Mouse (Mus musculus) G1E (cell line): Measurements from ENCODE around the gene D930048N14Rik. TPM values are rescaled to one million over a fixed set of nuclear protein-coding genes. Genes with fewer than 3 reads are reported as not detected.

Source experiments
- ATAC-seq: 2 replicates; pipeline ENCODE4 v1.8.0; 2016; ENCODE audit warnings: mild to moderate bottlenecking; ENCODE audit not compliant: insufficient number of reproducible peaks, poor library complexity, low FRiP score, severe bottlenecking; ENCODE audit errors: extremely low read depth
- DNase-seq: peaks from one replicate; pipeline ENCODE4 v3.0.0; 2012; ENCODE audit warnings: low spot score
- H3K27me3 ChIP-seq: 2 replicates; pipeline ENCODE4 v1.6.1; 2012; ENCODE audit warnings: mild to moderate bottlenecking, low read length, inconsistent platforms; ENCODE audit not compliant: insufficient read depth
- H3K36me3 ChIP-seq: replicated peaks from 2 replicates; pipeline ENCODE3; 2012; ENCODE audit warnings: mild to moderate bottlenecking, inconsistent platforms
- H3K4me1 ChIP-seq: 2 replicates; pipeline ENCODE4 v1.6.1; 2012; ENCODE audit warnings: low read depth, low read length, inconsistent platforms, mixed read lengths; ENCODE audit not compliant: insufficient read depth
- H3K4me3 ChIP-seq: 2 replicates; pipeline ENCODE4 v1.5.1; 2012; ENCODE audit warnings: low read depth, mild to moderate bottlenecking, inconsistent platforms, low read length, moderate library complexity, mixed read lengths
- H3K9me3 ChIP-seq: replicated peaks from 2 replicates; pipeline ENCODE4 v1.6.1; 2012; ENCODE audit warnings: inconsistent platforms
- CTCF ChIP-seq: IDR thresholded peaks from 2 replicates; pipeline ENCODE4 v1.5.1; 2012; ENCODE audit warnings: low read depth, low read length, inconsistent platforms, mixed read lengths
- GATA1 ChIP-seq: IDR thresholded peaks from 2 replicates; pipeline ENCODE4 v1.6.1; 2012; ENCODE audit warnings: borderline replicate concordance, low read length, inconsistent platforms, mixed read lengths
- GATA2 ChIP-seq: IDR thresholded peaks from 2 replicates; pipeline ENCODE4 v1.6.1; 2012; ENCODE audit warnings: low read depth, low read length, inconsistent platforms, borderline replicate concordance
- POLR2AphosphoS5 ChIP-seq: IDR thresholded peaks from 2 replicates; pipeline ENCODE4 v1.6.1; 2012; ENCODE audit warnings: low read depth, low read length, inconsistent platforms; ENCODE audit not compliant: insufficient replicate concordance
- TAL1 ChIP-seq: conservative IDR thresholded peaks from 2 replicates; pipeline ENCODE4 v1.6.1; 2012; ENCODE audit warnings: low read depth, low read length, inconsistent platforms, mixed read lengths
- polyA plus RNA-seq: library from polyadenylated mRNA; stranded (reverse); fragments of >175 nt; gene quantifications from 2 replicates; pipeline ENCODE4 v1.2.3, GENCODE M21; 2012
- total RNA-seq, 2 experiments: library from RNA; stranded (forward) in 1 of 2; stranded (reverse) in 1 of 2; fragments of 200-1000 nt in 1 of 2; fragments of >200 nt in 1 of 2; fragmentation: Nextera tagmentation in 1 of 2; gene quantifications; 2 replicates each; pipeline ENCODE4 v1.2.3; 2014 to 2017

The D930048N14Rik gene
- total and polyA plus RNA-seq, 3 experiments, result 0.05 TPM; not detected in 2

DNA sequence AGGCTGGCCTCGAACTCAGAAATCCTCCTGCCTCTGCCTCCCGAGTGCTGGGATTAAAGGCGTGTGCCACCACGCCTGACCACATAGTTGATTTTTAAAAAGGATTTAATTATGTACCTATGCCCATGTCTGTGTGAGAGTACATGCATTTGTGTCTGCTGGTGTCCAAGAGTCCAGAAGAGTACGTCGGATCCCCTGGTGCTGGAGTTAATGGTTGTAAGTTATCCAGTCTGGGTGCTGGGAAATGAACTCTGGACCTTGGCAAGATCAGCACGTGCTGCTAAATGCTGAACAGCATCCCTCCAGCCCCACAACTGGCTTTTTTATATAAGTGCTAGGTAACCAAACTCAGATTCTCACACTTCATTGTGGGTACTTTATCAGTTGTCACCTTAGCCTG is 20.1 kb downstream of the D930048N14Rik start:
- DNase-seq (no peak), ATAC-seq (no peak)
- TF ChIP-seq TAL1 (no peak), GATA2 (no peak), GATA1 (no peak), POLR2AphosphoS5 (no peak), CTCF (no peak)
- Histone ChIP-seq H3K27me3 (peaks cover 7% of the 10 kb centered on the region), H3K4me3 (no peak overlapping the region), H3K9me3 (no peaks in the 10 kb centered on the region), H3K36me3 (no peaks in the 10 kb centered on the region), H3K4me1 (peaks cover 2% of the 10 kb centered on the region)

DNA sequence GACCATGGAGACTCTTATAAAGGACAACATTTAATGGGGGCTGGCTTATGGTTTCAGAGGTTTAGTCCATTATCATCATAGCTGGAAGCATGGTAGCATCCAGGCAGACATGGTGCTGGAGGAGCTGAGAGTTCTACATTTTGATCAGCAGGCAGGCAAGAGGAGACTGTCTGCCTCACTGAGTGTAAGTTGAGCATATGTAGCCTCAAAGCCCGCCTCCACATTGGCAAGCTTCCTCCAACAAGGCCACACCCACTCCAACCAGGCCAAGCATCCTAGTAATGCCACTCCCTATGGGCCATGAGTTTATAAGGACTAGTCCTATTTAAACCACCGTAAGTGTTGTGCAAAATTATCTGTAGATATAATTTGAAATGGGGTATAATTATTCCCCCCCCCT is 20.6 kb downstream of the D930048N14Rik start:
- H3K4me1 ChIP-seq, result peaks cover 2% of the 10 kb centered on the region
- no peak for ATAC-seq
- no peaks in the 10 kb centered on the region for H3K36me3 ChIP-seq
- no peak for TF ChIP-seq POLR2AphosphoS5
- no peak for TF ChIP-seq GATA2
- no peak for TF ChIP-seq TAL1
- no peak for TF ChIP-seq GATA1
- no peak for TF ChIP-seq CTCF
- no peak for DNase-seq
- no peaks in the 10 kb centered on the region for H3K9me3 ChIP-seq
- no peak overlapping the region for H3K4me3 ChIP-seq
- peaks cover 7% of the 10 kb centered on the region for H3K27me3 ChIP-seq

- peaks cover 7% of the 10 kb centered on the region for H3K27me3 ChIP-seq
- ATAC-seq (no peak), DNase-seq (no peak)
Measured at GRCm38 (mm10) chr11:51673291-51673690, 22.5 kb downstream of the D930048N14Rik start.

DNA sequence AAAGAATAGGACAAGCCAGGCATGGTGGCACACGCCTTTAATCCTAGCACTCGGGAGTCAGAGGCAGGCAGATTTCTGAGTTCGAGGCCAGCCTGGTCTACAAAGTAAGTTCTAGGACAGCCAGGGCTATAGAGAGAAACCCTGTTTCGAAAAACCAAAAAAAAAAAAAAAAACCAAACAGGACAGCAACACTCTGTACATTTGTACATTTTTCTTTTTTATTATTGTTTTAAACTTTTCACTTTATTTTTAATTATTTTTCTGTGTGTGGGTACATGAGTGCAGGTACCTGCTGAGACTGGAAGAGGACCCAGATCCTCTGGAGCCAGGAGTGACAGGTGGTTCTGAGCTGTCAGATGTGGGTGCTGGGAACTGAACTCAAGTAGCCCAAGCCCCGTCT is 24.6 kb downstream of the D930048N14Rik start:
- DNase-seq, result no peak
- ATAC-seq, result no peak
- H3K4me3 ChIP-seq, result no peak overlapping the region
- no peaks in the 10 kb centered on the region for H3K36me3 ChIP-seq
- no peaks in the 10 kb centered on the region for H3K9me3 ChIP-seq
- peaks cover 17% of the 10 kb centered on the region for H3K4me1 ChIP-seq
- H3K27me3 ChIP-seq, result peaks cover 7% of the 10 kb centered on the region
- TF ChIP-seq GATA1 (no peak), POLR2AphosphoS5 (no peak), GATA2 (no peak), TAL1 (no peak), CTCF (no peak)

More at GRCm38 (mm10) chr11:51673291-51673690, 22.5 kb downstream of the D930048N14Rik start:
- Histone ChIP-seq H3K4me3 (no peak overlapping the region), H3K36me3 (no peaks in the 10 kb centered on the region), H3K4me1 (peaks cover 16% of the 10 kb centered on the region), H3K9me3 (no peaks in the 10 kb centered on the region)
- no peak for TF ChIP-seq GATA2
- no peak for TF ChIP-seq POLR2AphosphoS5

GRCm38 (mm10) chr11:51677737-51678418 is 27.1 kb downstream of the D930048N14Rik start:
- no peak overlapping the region for H3K4me3 ChIP-seq
- H3K9me3 ChIP-seq, result no peaks in the 10 kb centered on the region
- H3K27me3 ChIP-seq, result peaks cover 7% of the 10 kb centered on the region
- TF ChIP-seq TAL1 (no peak), POLR2AphosphoS5 (no peak), GATA1 (no peak), CTCF (no peak)
- ATAC-seq, result no peak; the same call in 1 of the 2 replicates
- no peaks in the 10 kb centered on the region for H3K36me3 ChIP-seq
- no peak for DNase-seq
- peaks cover 26% of the 10 kb centered on the region for H3K4me1 ChIP-seq

DNA sequence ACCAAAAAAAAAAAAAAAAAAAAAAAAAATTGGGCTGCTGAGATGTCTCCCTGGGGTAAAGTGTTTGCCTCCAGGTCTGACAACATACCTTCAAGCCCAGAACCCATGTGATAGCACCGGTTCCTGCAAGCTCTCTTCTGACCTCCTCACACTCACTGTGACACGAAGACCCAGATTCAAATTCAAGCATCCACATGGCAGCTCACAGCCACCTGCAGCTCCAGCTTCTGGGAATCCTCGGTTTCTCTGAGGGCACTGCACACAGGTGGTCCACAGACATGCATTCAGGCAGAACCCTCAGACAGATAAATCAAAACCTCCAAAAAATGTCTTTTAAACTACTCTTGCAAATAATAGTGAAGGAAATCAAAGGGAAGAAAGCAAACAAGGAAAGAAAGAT is 28.7 kb downstream of the D930048N14Rik start:
- H3K36me3 ChIP-seq, result peaks cover 3% of the 10 kb centered on the region
- ATAC-seq, result no peak
- no peak for DNase-seq
- H3K27me3 ChIP-seq, result peaks cover 6% of the 10 kb centered on the region
- no peaks in the 10 kb centered on the region for H3K9me3 ChIP-seq
- no peak overlapping the region for H3K4me3 ChIP-seq
- TF ChIP-seq POLR2AphosphoS5, result no peak
- no peak for TF ChIP-seq TAL1
- TF ChIP-seq CTCF, result no peak
- TF ChIP-seq GATA1, result no peak
- TF ChIP-seq GATA2, result no peak
- peaks cover 26% of the 10 kb centered on the region for H3K4me1 ChIP-seq
